Mouse (Mus musculus) bone marrow, adult 2 months (tissue): ENCODE data around the gene Cd79a.

Experiments
- CTCF ChIP-seq: fragments of 200-500 bp; IDR thresholded peaks from 2 replicates; pipeline ENCODE4 v1.5.1; 2011; ENCODE audit warnings: low read length, control low read depth; ENCODE audit not compliant: control insufficient read depth, insufficient read depth
- POLR2A ChIP-seq: fragments of 200-500 bp; IDR thresholded peaks from 2 replicates; pipeline ENCODE4 v1.6.1; 2011; ENCODE audit warnings: low read depth, mild to moderate bottlenecking, control low read depth, low read length, borderline replicate concordance; ENCODE audit not compliant: control insufficient read depth

DNA sequence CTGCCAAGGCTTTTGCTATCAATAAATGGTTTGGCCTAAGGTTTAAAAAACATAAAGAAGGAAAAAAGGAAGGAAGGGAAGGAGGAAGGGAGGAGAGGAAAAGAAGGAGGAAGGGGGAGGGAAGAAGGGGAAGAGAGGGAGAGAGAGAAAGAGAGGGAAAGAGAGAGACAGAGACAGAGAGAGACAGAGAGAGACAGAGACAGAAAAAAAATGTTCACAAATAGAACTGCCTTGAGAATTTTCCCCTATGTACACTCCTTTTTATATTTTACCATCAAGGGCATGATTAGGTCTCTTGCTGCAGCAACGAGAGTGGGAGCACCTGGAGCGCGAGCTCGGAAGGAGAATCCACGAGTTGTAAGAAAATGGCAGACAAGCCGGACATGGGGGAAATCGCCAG, 35.3 kb upstream of the Cd79a start, which contains the start of gene Gm9844:
- TF ChIP-seq CTCF (no peak), POLR2A (no peak)
